Mouse (Mus musculus): Measurements from ENCODE around the gene Eomes.

- TF ChIP-seq CTCF (IDR thresholded peaks at IDR 0.05) = no peak
- no peak for TF ChIP-seq EP300 (IDR thresholded peaks at IDR 0.05)
Observed at GRCm38 (mm10) chr9:118458039-118458438, 20.0 kb upstream of the Eomes start.

Data from lung, postnatal 0 days (tissue).